In the genomic region with DNA sequence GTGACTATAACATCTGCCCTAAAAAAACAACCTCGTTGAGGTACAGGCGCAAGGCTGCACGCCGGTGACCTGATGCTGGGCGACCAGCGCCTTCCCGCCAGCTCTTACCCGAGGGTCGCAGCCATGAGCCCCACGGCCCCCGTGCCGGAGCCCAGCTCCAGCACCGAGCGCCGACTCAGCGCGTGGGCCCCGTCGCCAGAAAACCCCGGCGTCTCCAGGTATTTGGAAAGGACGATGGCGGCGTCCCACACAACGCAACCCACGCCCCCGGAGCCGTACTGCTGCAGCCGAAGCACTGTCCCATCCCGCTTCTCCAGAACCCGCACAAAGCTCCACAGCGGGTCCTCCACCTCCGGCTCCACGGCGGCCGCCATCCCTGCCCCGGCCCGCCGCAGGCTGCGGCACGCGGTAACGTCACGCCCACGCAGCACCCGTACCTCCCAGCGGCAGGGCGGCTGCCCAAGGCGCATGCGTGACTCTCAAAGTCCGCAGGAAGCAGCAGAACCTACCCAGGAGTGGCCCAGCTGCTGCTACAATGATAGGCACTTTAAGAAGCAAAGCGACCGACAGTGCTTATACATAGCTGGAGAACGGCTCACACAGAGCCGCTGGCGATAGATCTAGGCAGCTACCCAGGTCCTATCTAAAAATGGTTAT, we compare ENCODE assay signal across 8 mouse cellular contexts. TPM values are rescaled to one million over a fixed set of nuclear protein-coding genes. Genes with fewer than 3 reads are reported as not detected.
DNase-seq lines count a peak whose midpoint lies in the region; ATAC-seq lines count a peak whose summit lies in the region.

Vcpkmt (minus strand) TSS at position 416 of the 657 bp plus-strand sequence.

- peaks cover 15% of the 10 kb centered on the region; the same call in 1 of the 2 replicates for H3K4me1 ChIP-seq in hindbrain, embryonic 12.5 days

- WGBS in hindbrain, embryonic 12.5 days = under 1% methylated on average over 56 of the region's 56 CpGs

- DNase-seq in Muller cell, postnatal 12 days (ENCODE audit: inconsistent ontology term) = peak; percentile 87
- peak; percentile 89 for DNase-seq in cerebellum, adult 9-11 months
- peak; percentile 74 to 86 for DNase-seq in frontal cortex, postnatal 10 days (ENCODE audit: low spot score in 2 of 2)
- peak; percentile 81 to 88 for DNase-seq in layer of hippocampus, postnatal 14 days (ENCODE audit: low spot score in 2 of 2)
- DNase-seq in lung, postnatal 14 days = peak; percentile 89
- peak; percentile 80 for DNase-seq in retina, adult 2 months (ENCODE audit: low read depth, low spot score)
- DNase-seq in thymus, postnatal 36 days = peak; percentile 89 to 92

- H3K36me3 ChIP-seq in hindbrain, embryonic 12.5 days = peaks cover 40% of the 10 kb centered on the region

- no peaks in the 10 kb centered on the region for H3K27me3 ChIP-seq in hindbrain, embryonic 12.5 days

- H3K27ac ChIP-seq in hindbrain, embryonic 12.5 days = peak within 1 kb of the TSS; percentile 71

- no peaks in the 10 kb centered on the region for H3K9me3 ChIP-seq in hindbrain, embryonic 12.5 days (replicated peaks)

- H3K4me3 ChIP-seq in hindbrain, embryonic 12.5 days = peak within 1 kb of the TSS; percentile 81

- peak within 1 kb of the TSS; percentile 79 for H3K9ac ChIP-seq in hindbrain, embryonic 12.5 days

- peak; percentile 98 for ATAC-seq in hindbrain, embryonic 12.5 days (ENCODE audit: low FRiP score)

- H3K4me2 ChIP-seq in hindbrain, embryonic 12.5 days (replicated peaks) = peak within 1 kb of the TSS; percentile 63

RNA-seq across cellular contexts. Expression of gene Vcpkmt, which starts in this region (rescaled TPM):
- polyA plus RNA-seq in hindbrain, embryonic 12.5 days (2016; fragmentation: Nextera tagmentation; extraction: Ambion mirVana) = 22.1 and 23.0 TPM in 2 replicates
- 10 to 100 TPM; 17.7 to 18.0 TPM for total RNA-seq in layer of hippocampus, postnatal 14 days (2021)

Comparison
In these comparisons a context has a peak if more than half of its experiments do, and no peak if none do; other contexts are left out.
1. Peak in every context shown above with its lines: DNase-seq, ATAC-seq, H3K4me3 ChIP-seq and H3K27ac ChIP-seq.